Mouse (Mus musculus) c-Kit-positive CD71-negative TER-119-negative erythroid progenitor cells, embryonic 14.5 days (primary cell): ENCODE measurements around the gene Slc13a3.

ENCODE experiments used
- DNase-seq: peaks from one replicate; pipeline ENCODE4 v3.0.0-alpha.2; 2013; ENCODE audit warnings: low read depth

Slc13a3 gene

DNA sequence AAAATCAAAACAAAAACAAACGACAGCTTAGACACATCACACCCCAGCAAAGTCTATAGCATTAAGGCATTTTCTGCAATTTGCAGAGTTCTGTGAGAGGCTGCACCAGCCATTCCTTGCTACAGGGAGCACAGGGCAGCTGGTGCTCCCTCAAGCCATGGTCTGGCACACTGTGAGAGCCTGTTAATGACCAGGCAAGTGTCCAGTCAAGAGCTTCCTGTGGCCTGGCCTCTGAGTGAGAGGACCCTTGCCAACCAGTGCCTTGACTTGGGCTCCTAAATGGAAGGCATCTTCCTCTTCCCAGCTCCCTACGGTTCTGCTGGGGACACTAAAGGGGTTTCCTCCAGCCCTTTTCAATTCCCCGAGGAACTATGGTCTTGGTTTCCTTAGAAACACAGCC lies 59.1 kb downstream of the Slc13a3 start:
- DNase-seq, result no peak

- peak; percentile 36 for DNase-seq
These were observed 65.2 kb downstream of the Slc13a3 start for GRCm38 (mm10) chr2:165407700-165408301.

- DNase-seq, result peak; percentile 35
These were observed 67.7 kb downstream of the Slc13a3 start for GRCm38 (mm10) chr2:165405351-165405750.

DNA sequence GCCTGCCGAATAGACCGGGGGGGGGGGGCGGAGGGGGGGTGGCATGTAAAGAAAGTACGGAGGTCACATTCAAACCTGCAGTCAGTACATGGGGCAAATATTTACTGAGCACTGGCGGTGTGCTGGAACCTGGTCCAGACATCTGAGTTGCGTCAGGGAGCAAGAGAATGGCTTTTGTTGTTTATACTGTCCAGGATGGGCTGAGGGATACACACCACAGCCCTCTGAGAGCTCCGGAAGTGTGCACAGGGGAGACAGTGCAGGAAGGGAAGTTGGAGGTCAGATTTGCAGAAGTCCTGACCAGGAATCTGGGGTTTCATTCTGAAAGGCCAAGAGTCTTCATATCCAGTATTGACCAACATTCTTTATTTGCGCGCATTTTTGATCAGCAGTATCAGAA lies 68.1 kb downstream of the Slc13a3 start:
- peak; percentile 23 for DNase-seq

DNA sequence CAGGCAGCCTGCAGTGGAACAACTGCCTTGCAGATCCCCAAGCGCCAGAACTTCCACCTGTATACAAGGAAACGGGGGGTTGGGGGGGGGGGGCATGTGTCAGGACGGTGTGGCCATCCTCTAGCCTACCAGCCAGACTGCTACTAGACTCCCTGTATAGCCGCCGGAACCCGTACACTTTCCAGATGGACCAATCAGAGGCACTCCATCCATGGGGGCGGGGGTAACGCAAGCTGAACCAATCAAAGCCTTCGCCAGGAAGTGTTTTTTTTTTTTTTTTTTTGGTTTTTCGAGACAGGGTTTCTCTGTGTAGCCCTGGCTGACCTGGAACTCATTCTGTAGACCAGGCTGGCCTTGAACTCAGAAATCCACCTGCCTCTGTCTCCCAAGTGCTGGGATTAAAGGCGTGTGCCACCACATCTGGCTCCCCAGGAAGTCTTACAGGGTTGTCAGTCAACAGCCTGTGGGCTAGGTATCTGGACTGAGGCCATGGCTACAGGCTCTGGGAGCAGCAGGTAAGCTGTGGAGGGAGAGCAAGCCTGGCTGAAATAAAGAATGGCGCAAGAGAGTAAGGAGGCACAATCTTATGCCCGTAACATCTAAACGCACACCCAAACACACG lies 74.8 kb downstream of the Slc13a3 start:
- DNase-seq, result no peak

DNA sequence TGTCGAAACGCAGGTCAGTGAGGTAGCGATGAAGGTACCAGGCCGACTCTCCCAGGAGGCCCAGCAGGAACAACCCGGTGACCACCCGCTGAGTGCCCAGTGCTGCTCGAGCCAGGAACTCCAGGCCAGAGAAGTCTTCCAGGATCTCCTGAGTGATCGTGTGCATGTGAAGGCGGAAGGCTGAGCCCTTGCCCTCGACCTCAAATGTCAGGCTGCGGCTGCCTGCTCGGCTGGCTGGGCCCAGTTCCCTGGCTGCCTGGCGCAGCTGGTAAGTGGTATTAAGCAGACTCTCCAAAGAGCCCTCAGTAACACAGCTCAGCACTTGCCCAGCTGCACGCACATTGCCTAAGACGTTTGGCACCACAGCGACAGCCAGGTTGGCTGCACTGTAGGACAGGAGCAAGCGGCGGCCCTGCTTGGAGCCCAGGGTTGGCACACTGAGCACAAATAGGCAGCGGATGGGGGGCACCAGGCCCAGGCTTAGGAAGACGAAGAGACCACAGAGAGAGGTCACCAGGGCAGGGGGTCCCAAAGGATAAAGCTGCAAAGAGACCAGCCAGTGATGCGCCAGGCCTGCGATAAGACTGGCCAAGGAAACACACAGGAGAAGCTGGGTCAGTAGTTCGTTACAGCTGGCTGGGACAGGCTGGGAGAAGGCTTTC lies 75.4 kb downstream of the Slc13a3 start:
- DNase-seq, result no peak

- DNase-seq, result no peak
These were observed 76.1 kb downstream of the Slc13a3 start for GRCm38 (mm10) chr2:165396831-165397501.

DNA sequence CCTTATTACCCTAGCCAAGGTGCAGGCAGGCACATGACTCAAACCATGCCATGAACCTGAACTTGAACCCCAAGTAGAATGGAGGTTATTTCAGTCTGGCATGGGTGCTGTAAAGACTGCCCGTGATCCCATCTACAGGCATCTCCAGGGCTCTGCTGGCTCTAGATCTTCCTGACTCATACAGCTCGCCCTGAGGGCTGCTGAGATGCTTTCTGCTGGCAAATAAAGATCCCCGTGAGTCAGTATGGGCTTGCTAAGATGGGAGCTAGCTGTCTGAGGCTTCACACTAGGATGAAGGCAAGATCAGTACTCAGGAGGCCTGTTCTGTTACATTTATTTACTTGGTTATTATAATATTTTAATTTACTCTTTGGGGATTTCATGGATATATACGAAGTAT lies 80.9 kb downstream of the Slc13a3 start:
- no peak for DNase-seq

- DNase-seq, result no peak
These were observed 81.5 kb downstream of the Slc13a3 start for GRCm38 (mm10) chr2:165391561-165391960.

- no peak for DNase-seq
These were observed 83.6 kb downstream of the Slc13a3 start for GRCm38 (mm10) chr2:165389299-165389952.

GRCm38 (mm10) chr2:165387844-165388495 lies 85.1 kb downstream of the Slc13a3 start, which contains the start of gene Zfp334:
Gene Zfp334, minus strand, starts transcription at chr2:165388259.
- no peak for DNase-seq

DNA sequence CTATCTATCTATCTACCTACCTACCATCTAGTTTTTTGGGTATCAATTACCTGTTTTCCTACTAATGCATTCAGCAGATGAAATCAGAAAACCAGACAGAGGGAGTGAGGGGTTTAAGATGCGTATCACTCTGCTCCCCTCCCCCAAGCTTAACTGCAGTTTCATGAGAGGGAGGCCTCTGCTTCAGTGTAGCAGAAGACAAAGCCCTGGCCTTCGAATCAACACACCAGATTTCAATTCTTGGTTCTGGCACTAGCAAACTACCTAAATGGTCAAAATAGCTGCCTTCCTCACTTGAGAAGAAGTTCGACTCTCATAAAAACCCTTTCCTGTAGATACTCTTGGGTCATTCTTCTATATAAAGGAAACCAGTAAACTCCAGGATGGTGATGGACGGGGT lies 85.7 kb downstream of the Slc13a3 start:
- no peak for DNase-seq

- no peak for DNase-seq
These were observed 93.0 kb downstream of the Slc13a3 start for GRCm38 (mm10) chr2:165380050-165380449.

DNA sequence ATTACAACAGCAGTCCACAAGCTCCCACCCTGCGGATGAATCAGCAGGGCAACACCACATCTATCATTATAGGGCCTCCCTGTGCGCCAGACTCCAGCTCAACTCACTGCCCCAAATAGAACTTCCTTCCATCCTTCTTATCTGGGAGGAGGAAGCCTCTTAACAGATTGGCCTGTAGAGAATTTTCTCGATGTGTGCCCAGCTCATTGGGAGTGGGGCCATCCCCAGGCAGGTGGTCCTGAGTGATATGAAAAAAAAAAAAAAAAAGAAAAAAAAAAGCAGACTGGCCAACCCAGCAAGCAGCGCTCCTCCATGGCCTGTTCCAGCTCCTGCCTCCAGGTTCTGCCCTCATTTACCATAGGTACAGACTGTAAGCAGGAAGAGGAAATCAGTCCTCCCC lies 97.0 kb downstream of the Slc13a3 start:
- no peak for DNase-seq

GRCm38 (mm10) chr2:165375478-165375877 lies 97.6 kb downstream of the Slc13a3 start:
- no peak for DNase-seq

DNA sequence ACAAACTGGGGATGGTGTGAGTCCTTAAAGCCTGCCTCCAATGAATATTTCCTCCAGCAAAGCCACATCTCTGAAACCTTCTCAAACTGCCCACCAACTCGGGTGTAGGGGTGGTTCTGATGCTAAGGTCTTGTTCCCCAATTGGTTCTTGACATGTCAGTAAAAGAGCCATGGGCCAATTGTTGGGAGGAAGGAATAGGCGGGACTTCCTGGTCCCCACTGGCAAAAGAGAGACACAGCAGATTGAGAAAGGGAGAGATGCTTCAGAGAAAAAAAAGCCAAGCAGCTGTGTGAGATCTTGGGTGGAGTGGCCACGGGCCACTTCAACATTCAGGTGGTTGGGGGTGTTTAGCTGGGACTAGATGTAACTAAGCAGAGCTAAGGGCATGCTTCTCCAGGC lies 102.0 kb downstream of the Slc13a3 start:
- no peak for DNase-seq

GRCm38 (mm10) chr2:165370348-165370747 lies 102.7 kb downstream of the Slc13a3 start:
- DNase-seq, result no peak

- DNase-seq, result no peak
These were observed 104.5 kb downstream of the Slc13a3 start, which contains the start of gene Zfp663 for GRCm38 (mm10) chr2:165368496-165368895. Gene Zfp663, minus strand, starts transcription at chr2:165368729.

DNA sequence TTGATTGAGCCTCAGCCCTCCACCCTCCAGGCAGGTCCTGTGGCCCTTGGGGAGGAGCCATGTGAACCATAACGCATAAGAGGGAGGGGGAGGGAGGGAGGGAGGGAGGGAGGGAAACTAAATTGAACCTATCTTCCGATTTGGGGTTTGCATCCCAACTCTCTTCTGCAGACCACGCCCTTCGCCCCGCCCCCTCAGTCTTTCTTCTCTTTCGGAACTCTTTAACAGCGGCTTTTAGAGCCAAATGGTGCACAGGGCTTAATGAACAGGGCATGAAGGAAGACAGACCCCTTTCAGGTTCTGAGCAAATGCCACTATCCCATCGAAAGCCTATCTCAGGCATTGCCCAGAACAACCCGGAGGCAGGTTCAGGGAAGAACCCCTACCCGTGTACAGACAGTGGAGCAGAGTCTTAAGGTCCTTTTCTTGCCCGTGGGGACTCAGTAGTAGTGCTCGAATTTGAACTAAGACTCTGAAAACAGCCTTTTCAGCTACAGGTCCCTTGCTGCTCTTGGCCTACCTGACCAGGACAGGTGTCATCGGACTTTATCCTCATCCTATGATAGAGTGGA lies 105.1 kb downstream of the Slc13a3 start:
- DNase-seq, result no peak

DNA sequence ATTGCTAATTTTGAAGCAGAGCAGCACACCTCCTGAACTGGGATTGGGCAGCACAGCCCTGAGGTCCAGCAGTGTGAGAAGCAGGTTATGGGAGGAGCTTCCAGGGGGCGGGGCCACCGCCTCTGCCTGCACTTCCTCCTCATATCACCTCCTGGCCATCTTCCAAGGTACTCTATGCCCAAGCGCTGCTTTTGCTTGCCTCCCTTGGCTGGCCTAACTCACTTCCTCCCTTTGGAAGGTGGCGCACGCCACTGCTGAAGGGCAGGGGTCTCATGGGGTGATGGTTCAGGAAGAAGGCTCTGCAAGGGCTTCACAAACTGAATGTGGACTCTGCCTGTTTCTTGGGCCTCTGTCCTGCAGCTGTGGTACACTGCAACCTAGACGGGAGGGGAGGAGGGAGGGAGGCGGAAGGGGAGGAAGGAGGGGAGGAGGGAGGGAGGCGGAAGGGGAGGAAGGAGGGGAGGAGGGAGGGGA lies 105.9 kb downstream of the Slc13a3 start:
- no peak for DNase-seq
